Mouse (Mus musculus): ENCODE measurements around the gene Asgr1. TPM values are rescaled to one million over a fixed set of nuclear protein-coding genes. Genes with fewer than 3 reads are reported as not detected.
"Not testable (repeated sequence)": the region's sequence is repeated elsewhere in the genome, so short reads cannot be mapped to it uniquely, and the experiment has no call there.

Gene Asgr1
- polyA plus RNA-seq, 1 experiment from 2014 or later = 1.5 TPM

GRCm38 (mm10) chr11:70015677-70016076 lies 38.2 kb upstream of the Asgr1 start:
- no peak overlapping the region for H3K27ac ChIP-seq (ENCODE audit: low read length)
- peaks cover 11% of the 10 kb centered on the region for H3K36me3 ChIP-seq (ENCODE audit: control insufficient read depth, insufficient read depth)
- H3K4me1 ChIP-seq (replicated peaks; ENCODE audit: control insufficient read depth, insufficient read depth, low read length) = peaks cover 45% of the 10 kb centered on the region
- no peaks in the 10 kb centered on the region for H3K27me3 ChIP-seq (replicated peaks; ENCODE audit: control insufficient read depth, insufficient read depth, low read length)
- WGBS = 73% methylated on average over 6 of the region's 6 CpGs
- H3K4me2 ChIP-seq (ENCODE audit: low read length) = peak overlapping the region; percentile 80
- no peak overlapping the region for H3K9ac ChIP-seq (replicated peaks; ENCODE audit: low read depth, low read length)
- ATAC-seq = no peak
- no peak overlapping the region; the same call in 1 of the 2 replicates for H3K4me3 ChIP-seq (replicated peaks; ENCODE audit: low read length)
- no peaks in the 10 kb centered on the region for H3K9me3 ChIP-seq (ENCODE audit: control insufficient read depth, low read length)

- not testable (repeated sequence) for H3K27me3 ChIP-seq (replicated peaks; ENCODE audit: control insufficient read depth, insufficient read depth, low read length); H3K27ac ChIP-seq (ENCODE audit: low read length); H3K9ac ChIP-seq (replicated peaks; ENCODE audit: low read depth, low read length); H3K4me3 ChIP-seq (replicated peaks; ENCODE audit: low read length); H3K9me3 ChIP-seq (ENCODE audit: control insufficient read depth, low read length); ATAC-seq; H3K4me2 ChIP-seq (ENCODE audit: low read length); H3K36me3 ChIP-seq (ENCODE audit: control insufficient read depth, insufficient read depth)
- peaks cover 47% of the 10 kb centered on the region for H3K4me1 ChIP-seq (replicated peaks; ENCODE audit: control insufficient read depth, insufficient read depth, low read length)
- 82% methylated on average over 2 of the region's 2 CpGs for WGBS
These were observed 37.7 kb upstream of the Asgr1 start for GRCm38 (mm10) chr11:70016177-70016576.

- H3K4me1 ChIP-seq (replicated peaks; ENCODE audit: control insufficient read depth, insufficient read depth, low read length) = peaks cover 47% of the 10 kb centered on the region
These were observed 37.2 kb upstream of the Asgr1 start, which contains the start of gene Dlg4 for GRCm38 (mm10) chr11:70016669-70017068. Gene Dlg4 (plus strand): TSS chr11:70016942.

GRCm38 (mm10) chr11:70017199-70017767 lies 36.6 kb upstream of the Asgr1 start:
- peak overlapping the region; percentile 83 for H3K4me2 ChIP-seq (ENCODE audit: low read length)
- ATAC-seq = no peak
- WGBS = 33% methylated on average over 7 of the region's 7 CpGs
- no peaks in the 10 kb centered on the region for H3K9me3 ChIP-seq (ENCODE audit: control insufficient read depth, low read length)
- peaks cover 52% of the 10 kb centered on the region for H3K4me1 ChIP-seq (replicated peaks; ENCODE audit: control insufficient read depth, insufficient read depth, low read length)
- no peak overlapping the region; the same call in 1 of the 2 replicates for H3K4me3 ChIP-seq (replicated peaks; ENCODE audit: low read length)
- no peaks in the 10 kb centered on the region for H3K36me3 ChIP-seq (ENCODE audit: control insufficient read depth, insufficient read depth)
- no peaks in the 10 kb centered on the region for H3K27me3 ChIP-seq (replicated peaks; ENCODE audit: control insufficient read depth, insufficient read depth, low read length)
- H3K27ac ChIP-seq (ENCODE audit: low read length) = peak overlapping the region; percentile 95; the same call in 1 of the 2 replicates
- H3K9ac ChIP-seq (replicated peaks; ENCODE audit: low read depth, low read length) = peak overlapping the region; percentile 92

More at GRCm38 (mm10) chr11:70016669-70017068, 37.2 kb upstream of the Asgr1 start, which contains the start of gene Dlg4:
- WGBS = 62% methylated on average over 3 of the region's 3 CpGs
- Histone ChIP-seq H3K27me3 (replicated peaks; ENCODE audit: control insufficient read depth, insufficient read depth, low read length) (no peaks in the 10 kb centered on the region), H3K27ac (ENCODE audit: low read length) (peak within 1 kb of the TSS; percentile 95), H3K4me3 (replicated peaks; ENCODE audit: low read length) (peak within 1 kb of the TSS; percentile 72), H3K9me3 (ENCODE audit: control insufficient read depth, low read length) (no peaks in the 10 kb centered on the region), H3K9ac (replicated peaks; ENCODE audit: low read depth, low read length) (peak within 1 kb of the TSS; percentile 92), H3K4me2 (ENCODE audit: low read length) (peak within 1 kb of the TSS; percentile 83), H3K36me3 (ENCODE audit: control insufficient read depth, insufficient read depth) (peaks cover 1% of the 10 kb centered on the region)
- no peak for ATAC-seq

- Histone ChIP-seq H3K27me3 (replicated peaks; ENCODE audit: control insufficient read depth, insufficient read depth, low read length) (no peaks in the 10 kb centered on the region), H3K9me3 (ENCODE audit: control insufficient read depth, low read length) (no peaks in the 10 kb centered on the region), H3K4me3 (replicated peaks; ENCODE audit: low read length) (peak overlapping the region; percentile 72), H3K36me3 (ENCODE audit: control insufficient read depth, insufficient read depth) (no peaks in the 10 kb centered on the region), H3K27ac (ENCODE audit: low read length) (peak overlapping the region; percentile 95), H3K4me1 (replicated peaks; ENCODE audit: control insufficient read depth, insufficient read depth, low read length) (peaks cover 63% of the 10 kb centered on the region), H3K4me2 (ENCODE audit: low read length) (peak overlapping the region; percentile 83), H3K9ac (replicated peaks; ENCODE audit: low read depth, low read length) (peak overlapping the region; percentile 92)
- ATAC-seq = no peak
- WGBS = under 1% methylated on average over 22 of the region's 25 CpGs
These were observed 35.5 kb upstream of the Asgr1 start for GRCm38 (mm10) chr11:70018131-70018990.

- Histone ChIP-seq H3K4me3 (replicated peaks; ENCODE audit: low read length) (peak overlapping the region; percentile 72), H3K9ac (replicated peaks; ENCODE audit: low read depth, low read length) (peak overlapping the region; percentile 92), H3K27ac (ENCODE audit: low read length) (peak overlapping the region; percentile 95), H3K27me3 (replicated peaks; ENCODE audit: control insufficient read depth, insufficient read depth, low read length) (no peaks in the 10 kb centered on the region), H3K4me2 (ENCODE audit: low read length) (peak overlapping the region; percentile 83), H3K9me3 (ENCODE audit: control insufficient read depth, low read length) (no peaks in the 10 kb centered on the region), H3K4me1 (replicated peaks; ENCODE audit: control insufficient read depth, insufficient read depth, low read length) (peaks cover 71% of the 10 kb centered on the region), H3K36me3 (ENCODE audit: control insufficient read depth, insufficient read depth) (no peaks in the 10 kb centered on the region)
- WGBS = 0% methylated on average over 1 of the region's 2 CpGs
- no peak for ATAC-seq
These were observed 34.3 kb upstream of the Asgr1 start for GRCm38 (mm10) chr11:70019495-70020021.

GRCm38 (mm10) chr11:70020022-70020631 lies 33.8 kb upstream of the Asgr1 start:
- peaks cover 72% of the 10 kb centered on the region for H3K4me1 ChIP-seq (replicated peaks; ENCODE audit: control insufficient read depth, insufficient read depth, low read length)
- H3K4me3 ChIP-seq (replicated peaks; ENCODE audit: low read length) = peak overlapping the region; percentile 72
- peak overlapping the region; percentile 95 for H3K27ac ChIP-seq (ENCODE audit: low read length)
- no peaks in the 10 kb centered on the region for H3K27me3 ChIP-seq (replicated peaks; ENCODE audit: control insufficient read depth, insufficient read depth, low read length)
- no peaks in the 10 kb centered on the region for H3K9me3 ChIP-seq (ENCODE audit: control insufficient read depth, low read length)
- H3K36me3 ChIP-seq (ENCODE audit: control insufficient read depth, insufficient read depth) = no peaks in the 10 kb centered on the region
- peak overlapping the region; percentile 83 for H3K4me2 ChIP-seq (ENCODE audit: low read length)
- WGBS = 5% methylated on average over 7 of the region's 8 CpGs
- ATAC-seq = no peak
- H3K9ac ChIP-seq (replicated peaks; ENCODE audit: low read depth, low read length) = peak overlapping the region; percentile 92

- H3K9me3 ChIP-seq (ENCODE audit: control insufficient read depth, low read length) = no peaks in the 10 kb centered on the region
- H3K4me3 ChIP-seq (replicated peaks; ENCODE audit: low read length) = peak overlapping the region; percentile 72
- H3K27ac ChIP-seq (ENCODE audit: low read length) = peak overlapping the region; percentile 95
- H3K9ac ChIP-seq (replicated peaks; ENCODE audit: low read depth, low read length) = peak overlapping the region; percentile 92
- peak overlapping the region; percentile 83 for H3K4me2 ChIP-seq (ENCODE audit: low read length)
- no peaks in the 10 kb centered on the region for H3K27me3 ChIP-seq (replicated peaks; ENCODE audit: control insufficient read depth, insufficient read depth, low read length)
- under 1% methylated on average over 8 of the region's 8 CpGs for WGBS
- peak; percentile 83 for ATAC-seq
- H3K36me3 ChIP-seq (ENCODE audit: control insufficient read depth, insufficient read depth) = no peaks in the 10 kb centered on the region
- H3K4me1 ChIP-seq (replicated peaks; ENCODE audit: control insufficient read depth, insufficient read depth, low read length) = peaks cover 73% of the 10 kb centered on the region
These were observed 33.1 kb upstream of the Asgr1 start for GRCm38 (mm10) chr11:70020731-70021263.
